ENCODE assay signal across 1 mouse cellular context in the genomic region with DNA sequence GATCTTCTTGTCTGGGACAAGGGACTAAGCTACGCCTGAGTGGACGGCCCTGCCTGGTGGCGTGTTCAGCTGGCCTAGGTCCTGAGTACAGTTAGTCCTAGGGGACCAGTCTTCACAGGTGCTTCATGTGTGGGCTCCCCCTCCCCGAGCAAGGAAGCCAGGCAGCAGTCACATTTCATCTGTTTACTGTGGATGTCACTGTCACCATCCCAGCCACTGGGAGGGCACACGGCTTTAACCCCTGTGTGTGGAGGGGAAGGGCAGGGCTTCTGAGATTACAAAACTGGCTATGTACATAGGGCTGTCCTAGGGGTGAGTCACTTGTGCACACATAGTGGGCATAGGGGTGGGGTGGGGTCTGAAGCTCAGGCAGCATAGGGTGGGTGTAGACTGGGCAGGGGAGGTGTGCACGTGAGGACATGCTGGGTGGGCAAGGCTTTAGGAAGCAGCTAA.
TF ChIP-seq lines count a peak whose summit lies in the region.

No protein-coding gene starts in this region.

TF ChIP-seq in CH12.LX, 34 proteins besides CTCF, POLR2A, EP300 and RAD21:
- no peak for TF ChIP-seq SIN3A (IDR thresholded peaks at IDR 0.05; ENCODE audit: low read length)
- TF ChIP-seq TBP (conservative IDR thresholded peaks at IDR 0.05; ENCODE audit: low read depth, low read length), result no peak
- TF ChIP-seq MAX (IDR thresholded peaks at IDR 0.05; ENCODE audit: low read length), result 0 out of 2 replicates have a peak, but pooled peaks have one; percentile 12
- no peak for TF ChIP-seq MYC (IDR thresholded peaks at IDR 0.05; ENCODE audit: low read depth, low read length)
- TF ChIP-seq IRF4 (IDR thresholded peaks at IDR 0.05; ENCODE audit: low read depth, low read length), result no peak
- TF ChIP-seq GABPA (IDR thresholded peaks at IDR 0.05; ENCODE audit: insufficient replicate concordance, low read depth, low read length), result no peak
- peak; percentile 82 for TF ChIP-seq ETS1 (conservative IDR thresholded peaks at IDR 0.05; ENCODE audit: low read depth, low read length)
- TF ChIP-seq MXI1 (IDR thresholded peaks at IDR 0.05; ENCODE audit: low read depth, low read length), result no peak
- TF ChIP-seq NRF1 (IDR thresholded peaks at IDR 0.05; ENCODE audit: low read depth, low read length), result no peak
- no peak for TF ChIP-seq ELF1 (IDR thresholded peaks at IDR 0.05; ENCODE audit: low read depth, low read length)
- TF ChIP-seq MAZ (IDR thresholded peaks at IDR 0.05; ENCODE audit: low read depth, low read length), result no peak
- 0 out of 2 replicates have a peak, but pooled peaks have one; percentile 37 for TF ChIP-seq KAT2A (IDR thresholded peaks at IDR 0.05; ENCODE audit: insufficient replicate concordance, low read length)
- TF ChIP-seq UBTF (IDR thresholded peaks at IDR 0.05; ENCODE audit: low read depth, low read length), result no peak
- no peak for TF ChIP-seq RCOR1 (conservative IDR thresholded peaks at IDR 0.05; ENCODE audit: low read depth, low read length)
- no peak for TF ChIP-seq E2F4 (IDR thresholded peaks at IDR 0.05; ENCODE audit: insufficient replicate concordance, low read depth, low read length)
- no peak for TF ChIP-seq USF2 (conservative IDR thresholded peaks at IDR 0.05; ENCODE audit: low read depth, low read length)
- no peak for TF ChIP-seq CHD2 (IDR thresholded peaks at IDR 0.05; ENCODE audit: low read length)
- peak; percentile 71; the same call in 1 of the 2 replicates for TF ChIP-seq TCF12 (IDR thresholded peaks at IDR 0.05; ENCODE audit: low read depth, low read length)
- TF ChIP-seq MAFK (IDR thresholded peaks at IDR 0.05; ENCODE audit: insufficient replicate concordance, low read length), result no peak
- no peak for TF ChIP-seq POLR2AphosphoS2 (IDR thresholded peaks at IDR 0.05; ENCODE audit: low read depth, low read length)
- TF ChIP-seq SMC3 (IDR thresholded peaks at IDR 0.05; ENCODE audit: low read depth, low read length), result no peak
- peak; percentile 46; the same call in 1 of the 2 replicates for TF ChIP-seq ZMIZ1 (IDR thresholded peaks at IDR 0.05; ENCODE audit: low read depth, low read length)
- TF ChIP-seq ZKSCAN1 (IDR thresholded peaks at IDR 0.05; ENCODE audit: borderline replicate concordance, low read depth, low read length), result no peak
- no peak for TF ChIP-seq PAX5 (IDR thresholded peaks at IDR 0.05; ENCODE audit: low read length)
- TF ChIP-seq JUND (conservative IDR thresholded peaks at IDR 0.05; ENCODE audit: low read depth, low read length), result no peak
- TF ChIP-seq MEF2A (IDR thresholded peaks at IDR 0.05; ENCODE audit: borderline replicate concordance, low read depth, low read length), result peak; percentile 42
- TF ChIP-seq HCFC1 (IDR thresholded peaks at IDR 0.05; ENCODE audit: low read depth, low read length), result no peak
- TF ChIP-seq ZNF384 (IDR thresholded peaks at IDR 0.05; ENCODE audit: low read depth, low read length), result no peak
- no peak for TF ChIP-seq USF1 (IDR thresholded peaks at IDR 0.05; ENCODE audit: low read depth, low read length)
- TF ChIP-seq CHD1 (IDR thresholded peaks at IDR 0.05; ENCODE audit: low read depth, low read length), result no peak
- no peak for TF ChIP-seq ZC3H11A (IDR thresholded peaks at IDR 0.05; ENCODE audit: low read depth, low read length)
- no peak for TF ChIP-seq JUN (IDR thresholded peaks at IDR 0.05; ENCODE audit: insufficient read depth, low read depth, low read length)
- no peak for TF ChIP-seq NELFE (IDR thresholded peaks at IDR 0.05; ENCODE audit: low read depth, low read length)
- TF ChIP-seq BHLHE40 (IDR thresholded peaks at IDR 0.05; ENCODE audit: low read depth, low read length), result peak; percentile 86
